Mouse (Mus musculus): ENCODE data around the gene Il10rb. TPM values are rescaled to one million over a fixed set of nuclear protein-coding genes. Genes with fewer than 3 reads are reported as not detected.

Il10rb gene
- 6.6 and 7.6 TPM in 2 replicates for polyA plus RNA-seq (2014; fragmentation: Nextera tagmentation; extraction: Ambion mirVana)

DNA sequence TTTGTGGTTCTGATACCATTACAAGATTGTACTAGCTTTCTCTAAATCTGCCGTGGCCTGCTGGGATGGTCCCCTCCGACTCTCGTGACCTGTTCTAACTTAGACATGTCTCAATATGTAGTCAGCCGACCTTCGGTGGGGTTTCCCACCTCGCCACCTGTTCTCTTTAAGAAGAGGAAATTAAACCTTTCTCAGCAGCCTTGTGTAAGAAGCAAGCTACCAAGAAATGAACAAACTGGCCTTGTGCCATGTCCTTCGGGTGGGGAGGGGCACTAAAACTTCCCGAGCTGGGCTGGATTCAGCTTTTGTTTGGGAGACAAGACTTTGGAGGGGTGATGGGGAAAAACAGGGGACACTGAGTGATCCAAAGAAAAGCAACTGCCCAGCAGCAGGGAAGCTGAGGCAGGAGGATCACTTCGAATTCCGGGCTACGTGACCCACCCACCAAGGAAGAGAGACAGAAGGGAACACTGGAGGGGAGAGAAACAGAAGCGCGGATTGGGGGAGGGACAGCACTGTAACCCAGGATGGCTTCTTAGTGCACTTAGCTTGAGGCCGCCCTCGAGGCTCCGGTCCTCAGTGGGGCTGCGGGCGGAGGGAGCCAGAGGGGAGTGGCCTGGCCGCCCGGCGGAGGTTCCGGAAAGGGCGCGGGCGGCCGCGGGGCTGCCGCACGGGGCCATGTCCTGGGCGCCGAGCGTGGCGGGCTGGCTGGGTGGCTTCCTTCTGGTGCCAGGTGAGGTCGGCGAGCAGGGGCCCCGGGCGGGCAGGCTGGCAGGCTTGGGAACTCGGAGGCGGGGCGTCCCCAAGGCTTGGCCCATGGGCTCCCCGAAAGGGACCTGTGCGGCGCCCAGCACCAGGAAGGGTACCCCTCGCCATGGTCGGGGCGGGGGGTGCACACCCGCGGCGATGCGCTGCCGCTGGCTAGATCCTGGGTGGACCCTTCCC, at the start of gene Il10rb:
Gene Il10rb, plus strand, starts transcription at position 525 of the 945 bp plus-strand sequence.
- ATAC-seq (replicated peaks; ENCODE audit: low FRiP score), result peak; percentile 83
- DNase-seq (ENCODE audit: low spot score), result peak; percentile 74
- H3K9ac ChIP-seq (ENCODE audit: low read length), result peak within 1 kb of the TSS; percentile 78
- H3K9me3 ChIP-seq (ENCODE audit: control insufficient read depth, low read length), result no peaks in the 10 kb centered on the region
- H3K4me3 ChIP-seq (ENCODE audit: low read depth, low read length), result peak within 1 kb of the TSS; percentile 60
- WGBS, result 7% methylated on average over 50 of the region's 51 CpGs
- peaks cover 2% of the 10 kb centered on the region for H3K4me1 ChIP-seq (replicated peaks; ENCODE audit: control insufficient read depth, insufficient read depth, low read length)
- peak within 1 kb of the TSS; percentile 99 for H3K4me2 ChIP-seq (ENCODE audit: low read depth, low read length, severe bottlenecking)
- 0 out of 2 replicates have a peak within 1 kb of the TSS, but pooled peaks have one; percentile 12 for H3K27ac ChIP-seq (ENCODE audit: low read depth, low read length)
- H3K36me3 ChIP-seq (ENCODE audit: control insufficient read depth, insufficient read depth, low read length), result no peaks in the 10 kb centered on the region
- no peaks in the 10 kb centered on the region for H3K27me3 ChIP-seq (ENCODE audit: control insufficient read depth, insufficient read depth, low read length)

DNA sequence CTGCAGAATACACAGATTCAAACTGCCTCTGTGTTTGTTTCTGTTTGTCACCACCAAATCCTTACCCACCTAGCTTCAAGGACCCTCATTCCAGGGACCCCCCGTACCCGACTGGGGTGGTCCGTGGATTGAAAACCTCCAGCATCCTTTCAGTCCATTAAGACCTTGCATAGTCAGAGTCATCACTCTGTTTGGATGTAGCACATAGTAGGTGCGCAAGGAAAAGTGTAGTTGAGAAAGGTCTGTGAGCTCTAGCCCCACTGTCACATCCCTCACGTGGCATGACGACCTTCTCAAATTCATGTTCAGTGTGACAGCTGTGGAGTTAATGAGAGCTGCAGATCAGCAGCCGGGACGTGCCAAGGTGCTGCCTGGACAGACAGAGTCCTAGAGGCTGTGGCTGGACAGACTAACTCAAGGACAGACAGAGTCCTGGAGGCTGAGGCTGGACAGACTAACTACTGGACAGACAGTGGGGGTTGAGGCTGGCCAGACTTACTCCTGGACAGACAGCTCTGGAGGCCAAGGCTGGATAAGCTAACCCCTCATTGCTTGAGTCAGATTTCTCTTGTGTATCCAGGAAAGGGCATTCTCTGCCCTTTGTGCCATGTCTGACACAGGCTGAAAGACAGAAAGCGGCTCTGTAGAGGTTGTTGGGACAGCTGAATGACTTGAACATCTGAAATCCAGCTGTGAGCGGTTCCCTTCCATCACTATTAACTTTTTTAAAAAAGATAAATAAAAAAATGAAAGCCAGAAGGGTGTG, 49.0 kb upstream of the Il10rb start:
- DNase-seq (ENCODE audit: low spot score), result no peak
- Histone ChIP-seq H3K36me3 (ENCODE audit: control insufficient read depth, insufficient read depth, low read length) (no peaks in the 10 kb centered on the region), H3K4me3 (ENCODE audit: low read depth, low read length) (no peak overlapping the region), H3K9ac (ENCODE audit: low read length) (no peak overlapping the region), H3K4me2 (ENCODE audit: low read depth, low read length, severe bottlenecking) (no peak overlapping the region), H3K9me3 (ENCODE audit: control insufficient read depth, low read length) (no peaks in the 10 kb centered on the region), H3K4me1 (replicated peaks; ENCODE audit: control insufficient read depth, insufficient read depth, low read length) (peaks cover under 1% of the 10 kb centered on the region; the same call in 1 of the 2 replicates), H3K27me3 (ENCODE audit: control insufficient read depth, insufficient read depth, low read length) (peaks cover 7% of the 10 kb centered on the region; the same call in 1 of the 2 replicates), H3K27ac (ENCODE audit: low read depth, low read length) (no peak overlapping the region)
- WGBS, result 78% methylated on average over 10 of the region's 10 CpGs
- ATAC-seq (replicated peaks; ENCODE audit: low FRiP score), result no peak

- no peak for ATAC-seq (replicated peaks; ENCODE audit: low FRiP score)
- no peaks in the 10 kb centered on the region for H3K36me3 ChIP-seq (ENCODE audit: control insufficient read depth, insufficient read depth, low read length)
- no peak overlapping the region for H3K4me2 ChIP-seq (ENCODE audit: low read depth, low read length, severe bottlenecking)
- 65% methylated on average over 10 of the region's 10 CpGs for WGBS
- H3K9me3 ChIP-seq (ENCODE audit: control insufficient read depth, low read length), result no peaks in the 10 kb centered on the region
- no peak overlapping the region for H3K9ac ChIP-seq (ENCODE audit: low read length)
- no peak for DNase-seq (ENCODE audit: low spot score)
- peaks cover 7% of the 10 kb centered on the region; the same call in 1 of the 2 replicates for H3K27me3 ChIP-seq (ENCODE audit: control insufficient read depth, insufficient read depth, low read length)
- H3K4me3 ChIP-seq (ENCODE audit: low read depth, low read length), result no peak overlapping the region
- H3K27ac ChIP-seq (ENCODE audit: low read depth, low read length), result no peak overlapping the region
- no peaks in the 10 kb centered on the region for H3K4me1 ChIP-seq (replicated peaks; ENCODE audit: control insufficient read depth, insufficient read depth, low read length)
Measured at GRCm38 (mm10) chr16:91357526-91357900, 48.5 kb upstream of the Il10rb start.

GRCm38 (mm10) chr16:91358555-91358954, 47.4 kb upstream of the Il10rb start:
- H3K4me2 ChIP-seq (ENCODE audit: low read depth, low read length, severe bottlenecking), result no peak overlapping the region
- no peak for DNase-seq (ENCODE audit: low spot score)
- no peak overlapping the region for H3K9ac ChIP-seq (ENCODE audit: low read length)
- H3K4me3 ChIP-seq (ENCODE audit: low read depth, low read length), result no peak overlapping the region
- no peak for ATAC-seq (replicated peaks; ENCODE audit: low FRiP score)
- H3K4me1 ChIP-seq (replicated peaks; ENCODE audit: control insufficient read depth, insufficient read depth, low read length), result no peaks in the 10 kb centered on the region
- no peaks in the 10 kb centered on the region for H3K9me3 ChIP-seq (ENCODE audit: control insufficient read depth, low read length)
- H3K27me3 ChIP-seq (ENCODE audit: control insufficient read depth, insufficient read depth, low read length), result peaks cover under 1% of the 10 kb centered on the region; the same call in 1 of the 2 replicates
- 42% methylated on average over 8 of the region's 8 CpGs for WGBS
- no peaks in the 10 kb centered on the region for H3K36me3 ChIP-seq (ENCODE audit: control insufficient read depth, insufficient read depth, low read length)
- H3K27ac ChIP-seq (ENCODE audit: low read depth, low read length), result no peak overlapping the region

- Histone ChIP-seq H3K27me3 (ENCODE audit: control insufficient read depth, insufficient read depth, low read length) (no peaks in the 10 kb centered on the region), H3K36me3 (ENCODE audit: control insufficient read depth, insufficient read depth, low read length) (no peaks in the 10 kb centered on the region), H3K9ac (ENCODE audit: low read length) (no peak overlapping the region), H3K27ac (ENCODE audit: low read depth, low read length) (no peak overlapping the region), H3K4me1 (replicated peaks; ENCODE audit: control insufficient read depth, insufficient read depth, low read length) (no peaks in the 10 kb centered on the region), H3K4me2 (ENCODE audit: low read depth, low read length, severe bottlenecking) (no peak overlapping the region), H3K9me3 (ENCODE audit: control insufficient read depth, low read length) (no peaks in the 10 kb centered on the region), H3K4me3 (ENCODE audit: low read depth, low read length) (no peak overlapping the region)
- DNase-seq (ENCODE audit: low spot score) (no peak), ATAC-seq (replicated peaks; ENCODE audit: low FRiP score) (no peak)
- WGBS, result 90% methylated on average over 13 of the region's 13 CpGs
Measured at GRCm38 (mm10) chr16:91359531-91359930, 46.4 kb upstream of the Il10rb start.

DNA sequence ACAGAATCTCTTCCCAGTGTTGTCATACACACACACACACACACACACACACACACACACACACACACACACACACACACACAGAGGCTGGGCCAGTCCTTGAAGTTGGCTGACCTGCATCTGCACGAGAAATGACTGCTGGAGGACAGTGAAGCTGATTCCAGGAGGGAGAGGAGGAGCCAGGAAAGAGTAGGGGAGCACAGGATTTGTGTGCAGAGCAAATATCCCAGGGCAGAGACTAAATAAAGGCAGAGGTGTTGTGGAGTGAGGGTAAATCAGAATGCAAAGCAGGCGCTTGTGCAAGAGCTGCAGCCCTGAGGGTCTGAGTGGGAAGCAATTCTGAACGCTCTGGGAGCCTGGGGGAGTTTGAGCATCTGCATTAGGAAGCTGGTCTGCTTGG, 45.8 kb upstream of the Il10rb start:
- Histone ChIP-seq H3K36me3 (ENCODE audit: control insufficient read depth, insufficient read depth, low read length) (no peaks in the 10 kb centered on the region), H3K4me1 (replicated peaks; ENCODE audit: control insufficient read depth, insufficient read depth, low read length) (no peaks in the 10 kb centered on the region), H3K9me3 (ENCODE audit: control insufficient read depth, low read length) (no peaks in the 10 kb centered on the region), H3K27ac (ENCODE audit: low read depth, low read length) (no peak overlapping the region), H3K27me3 (ENCODE audit: control insufficient read depth, insufficient read depth, low read length) (no peaks in the 10 kb centered on the region), H3K9ac (ENCODE audit: low read length) (no peak overlapping the region), H3K4me2 (ENCODE audit: low read depth, low read length, severe bottlenecking) (no peak overlapping the region), H3K4me3 (ENCODE audit: low read depth, low read length) (no peak overlapping the region)
- no peak for ATAC-seq (replicated peaks; ENCODE audit: low FRiP score)
- 65% methylated on average over 3 of the region's 3 CpGs for WGBS
- DNase-seq (ENCODE audit: low spot score), result no peak

- no peak overlapping the region for H3K9ac ChIP-seq (ENCODE audit: low read length)
- 71% methylated on average over 2 of the region's 2 CpGs for WGBS
Measured at GRCm38 (mm10) chr16:91362006-91362405, 44.0 kb upstream of the Il10rb start.

GRCm38 (mm10) chr16:91362616-91363272, 43.2 kb upstream of the Il10rb start:
- Histone ChIP-seq H3K36me3 (ENCODE audit: control insufficient read depth, insufficient read depth, low read length) (no peaks in the 10 kb centered on the region), H3K4me1 (replicated peaks; ENCODE audit: control insufficient read depth, insufficient read depth, low read length) (no peaks in the 10 kb centered on the region), H3K9ac (ENCODE audit: low read length) (no peak overlapping the region), H3K9me3 (ENCODE audit: control insufficient read depth, low read length) (no peaks in the 10 kb centered on the region), H3K4me3 (ENCODE audit: low read depth, low read length) (no peak overlapping the region), H3K4me2 (ENCODE audit: low read depth, low read length, severe bottlenecking) (no peak overlapping the region), H3K27me3 (ENCODE audit: control insufficient read depth, insufficient read depth, low read length) (no peaks in the 10 kb centered on the region), H3K27ac (ENCODE audit: low read depth, low read length) (no peak overlapping the region)
- ATAC-seq (replicated peaks; ENCODE audit: low FRiP score), result no peak
- 82% methylated on average over 12 of the region's 12 CpGs for WGBS
- DNase-seq (ENCODE audit: low spot score), result no peak

More at GRCm38 (mm10) chr16:91362006-91362405, 44.0 kb upstream of the Il10rb start:
- Histone ChIP-seq H3K27ac (ENCODE audit: low read depth, low read length) (no peak overlapping the region), H3K36me3 (ENCODE audit: control insufficient read depth, insufficient read depth, low read length) (no peaks in the 10 kb centered on the region), H3K27me3 (ENCODE audit: control insufficient read depth, insufficient read depth, low read length) (no peaks in the 10 kb centered on the region), H3K4me2 (ENCODE audit: low read depth, low read length, severe bottlenecking) (no peak overlapping the region), H3K4me1 (replicated peaks; ENCODE audit: control insufficient read depth, insufficient read depth, low read length) (no peaks in the 10 kb centered on the region), H3K9me3 (ENCODE audit: control insufficient read depth, low read length) (no peaks in the 10 kb centered on the region), H3K4me3 (ENCODE audit: low read depth, low read length) (no peak overlapping the region)
- ATAC-seq (replicated peaks; ENCODE audit: low FRiP score), result no peak
- no peak for DNase-seq (ENCODE audit: low spot score)

Data from forebrain, embryonic 11.5 days (tissue).